Mouse (Mus musculus) ES-E14 (cell line): Measurements from ENCODE around the gene Actl11.

ENCODE experiments used
- CHD2 ChIP-seq: IDR thresholded peaks from 2 replicates; pipeline ENCODE4 v1.6.1; 2014; ENCODE audit warnings: mild to moderate bottlenecking, low read depth, low read length, inconsistent platforms
- MAFK ChIP-seq: IDR thresholded peaks from 2 replicates; pipeline ENCODE4 v1.6.1; 2014; ENCODE audit warnings: mild to moderate bottlenecking, low read depth, low read length, inconsistent platforms; ENCODE audit not compliant: insufficient read depth
- ZC3H11A ChIP-seq: IDR thresholded peaks from 2 replicates; pipeline ENCODE4 v1.6.1; 2012; ENCODE audit warnings: low read depth, mild to moderate bottlenecking, inconsistent platforms, low read length, borderline replicate concordance
- ZNF384 ChIP-seq: IDR thresholded peaks from 2 replicates; pipeline ENCODE4 v1.6.1; 2012; ENCODE audit warnings: low read depth, low read length, inconsistent platforms

DNA sequence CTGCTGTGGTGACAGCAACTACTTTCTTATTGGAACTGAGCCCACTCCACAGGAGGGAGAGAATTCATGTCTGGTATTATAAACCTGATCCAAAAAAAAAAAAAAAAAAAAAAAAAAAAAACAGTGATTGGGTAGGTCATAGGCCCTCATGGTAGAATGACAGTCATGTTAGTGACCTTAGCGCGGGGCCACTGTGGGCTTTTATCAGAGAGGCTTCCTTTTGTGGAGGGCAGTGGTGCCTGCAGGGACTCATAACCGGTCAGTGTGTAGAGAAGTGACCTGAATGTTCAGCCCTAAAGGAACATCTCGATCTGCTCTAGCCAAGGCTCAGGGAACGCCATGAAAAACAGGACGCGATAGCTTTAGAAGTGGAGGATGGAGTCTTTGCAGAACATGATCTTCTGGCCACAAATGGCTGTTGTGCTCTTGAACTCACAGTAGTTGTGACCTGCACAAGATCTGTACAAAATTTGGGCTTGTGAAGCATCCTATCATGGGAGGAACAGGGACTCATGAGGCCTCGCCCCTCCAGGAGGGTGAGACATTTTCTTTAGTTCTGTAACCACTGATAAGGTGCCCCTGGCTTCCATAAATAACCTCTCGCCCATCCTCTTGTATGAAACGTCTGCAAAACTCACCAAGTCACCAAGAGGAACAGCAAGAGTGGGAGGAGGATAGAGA is 46.4 kb downstream of the Actl11 start:
- TF ChIP-seq ZC3H11A (no peak), CHD2 (no peak), MAFK (no peak), ZNF384 (no peak)
